Mouse (Mus musculus): ENCODE results near the gene Agbl4.

The Agbl4 gene

GRCm38 (mm10) chr4:111284625-111285024 lies 887.2 kb downstream of the Agbl4 start:
- DNase-seq = no peak

- no peak for DNase-seq
These were observed 897.2 kb downstream of the Agbl4 start for GRCm38 (mm10) chr4:111294528-111295241.

GRCm38 (mm10) chr4:111306518-111306917 lies 909.1 kb downstream of the Agbl4 start:
- DNase-seq = no peak

GRCm38 (mm10) chr4:111307166-111307565 lies 909.7 kb downstream of the Agbl4 start:
- DNase-seq = no peak

- DNase-seq = no peak
These were observed 910.2 kb downstream of the Agbl4 start for GRCm38 (mm10) chr4:111307633-111308032.

- no peak for DNase-seq
These were observed 911.3 kb downstream of the Agbl4 start for GRCm38 (mm10) chr4:111308572-111309288.

- no peak for DNase-seq
These were observed 929.6 kb downstream of the Agbl4 start for GRCm38 (mm10) chr4:111327094-111327493.

GRCm38 (mm10) chr4:111327760-111328373 lies 930.4 kb downstream of the Agbl4 start:
- DNase-seq = no peak

- DNase-seq = no peak
These were observed 932.0 kb downstream of the Agbl4 start for GRCm38 (mm10) chr4:111329501-111329900.

GRCm38 (mm10) chr4:111332864-111333263 lies 935.4 kb downstream of the Agbl4 start:
- DNase-seq = no peak

GRCm38 (mm10) chr4:111349965-111350364 lies 952.5 kb downstream of the Agbl4 start:
- DNase-seq = no peak

GRCm38 (mm10) chr4:111350615-111351525 lies 953.4 kb downstream of the Agbl4 start:
- no peak for DNase-seq

GRCm38 (mm10) chr4:111356584-111357115 lies 959.2 kb downstream of the Agbl4 start:
- DNase-seq = no peak

GRCm38 (mm10) chr4:111357176-111357575 lies 959.7 kb downstream of the Agbl4 start:
- no peak for DNase-seq

- no peak for DNase-seq
These were observed 966.7 kb downstream of the Agbl4 start for GRCm38 (mm10) chr4:111364199-111364598.

- DNase-seq = no peak
These were observed 970.3 kb downstream of the Agbl4 start for GRCm38 (mm10) chr4:111367771-111368170.

GRCm38 (mm10) chr4:111377159-111377558 lies 979.7 kb downstream of the Agbl4 start:
- DNase-seq = no peak

- DNase-seq = no peak
These were observed 980.6 kb downstream of the Agbl4 start for GRCm38 (mm10) chr4:111378071-111378470.

- no peak for DNase-seq
These were observed 985.6 kb downstream of the Agbl4 start for GRCm38 (mm10) chr4:111383101-111383500.

- DNase-seq = no peak
These were observed 993.3 kb downstream of the Agbl4 start for GRCm38 (mm10) chr4:111390736-111391135.

- no peak for DNase-seq
These were observed 1002.3 kb downstream of the Agbl4 start for GRCm38 (mm10) chr4:111399784-111400183.

- no peak for DNase-seq
These were observed 1003.2 kb downstream of the Agbl4 start for GRCm38 (mm10) chr4:111400676-111401075.

All from thymus, postnatal 36 days (tissue).